Mouse (Mus musculus) intestine, embryonic 16.5 days (tissue): Measurements from ENCODE around the gene Gna11. TPM values are rescaled to one million over a fixed set of nuclear protein-coding genes. Genes with fewer than 3 reads are reported as not detected.

Source experiments
- ATAC-seq: fragments of 200-750 bp; cut with Nextera tagmentation; 2 replicates; pipeline ENCODE4 v1.8.0; 2017; ENCODE audit warnings: moderate TSS enrichment, moderate library complexity
- H3K27ac ChIP-seq: fragments of 300-500 bp; sonication (generic); 2 replicates; pipeline ENCODE4 v1.5.1; 2014; ENCODE audit warnings: mild to moderate bottlenecking, low read length
- H3K27me3 ChIP-seq: fragments of 300-500 bp; sonication (generic); replicated peaks from 2 replicates; pipeline ENCODE4 v1.6.1; 2014; ENCODE audit warnings: low read length, control low read depth, mixed read lengths; ENCODE audit not compliant: control insufficient read depth, insufficient read depth
- H3K36me3 ChIP-seq: fragments of 300-500 bp; sonication (generic); 2 replicates; pipeline ENCODE4 v1.6.1; 2014; ENCODE audit warnings: low read length, control low read depth; ENCODE audit not compliant: control insufficient read depth, insufficient read depth
- H3K4me1 ChIP-seq: fragments of 300-500 bp; sonication (generic); 2 replicates; pipeline ENCODE4 v1.6.1; 2014; ENCODE audit warnings: low read length, control low read depth, mixed read lengths; ENCODE audit not compliant: control insufficient read depth, insufficient read depth
- H3K4me2 ChIP-seq: fragments of 300-500 bp; sonication (generic); 2 replicates; pipeline ENCODE4 v1.6.1; 2014; ENCODE audit warnings: low read depth, low read length, control low read depth
- H3K4me3 ChIP-seq: fragments of 300-500 bp; sonication (generic); 2 replicates; pipeline ENCODE4 v1.5.1; 2014; ENCODE audit warnings: mild to moderate bottlenecking, low read length
- H3K9ac ChIP-seq: fragments of 300-500 bp; sonication (generic); 2 replicates; pipeline ENCODE4 v1.6.1; 2014; ENCODE audit warnings: low read depth, low read length
- H3K9me3 ChIP-seq: fragments of 300-500 bp; sonication (generic); 2 replicates; pipeline ENCODE4 v1.6.1; 2016; ENCODE audit warnings: low read length, control low read depth; ENCODE audit not compliant: control insufficient read depth
- WGBS: fragments of 180-500 bp; shearing (Covaris S2); extraction: QIAGEN DNeasy Blood & Tissue Kit; methylation state at CpG from one replicate; pipeline ENCODE4 v1.1.7; 2014; 5-methylcytosine and 5-hydroxymethylcytosine counted together
- polyA plus RNA-seq: library from polyadenylated mRNA; unstranded; fragments of >200 nt; fragmentation: Nextera tagmentation; extraction: Ambion mirVana; gene quantifications from 2 replicates; pipeline ENCODE4 v1.2.1, GENCODE M21; 2015

Gna11 gene
- polyA plus RNA-seq, 1 experiment from 2014 or later: 296 TPM

GRCm38 (mm10) chr10:81502658-81503057 is 42.3 kb downstream of the Gna11 start:
- no peak overlapping the region for H3K27ac ChIP-seq
- H3K36me3 ChIP-seq: no peaks in the 10 kb centered on the region
- H3K27me3 ChIP-seq: no peaks in the 10 kb centered on the region
- peak overlapping the region; percentile 69 for H3K9ac ChIP-seq
- WGBS: 9% methylated on average over 36 of the region's 36 CpGs
- peak overlapping the region; percentile 79 for H3K4me2 ChIP-seq
- no peaks in the 10 kb centered on the region for H3K9me3 ChIP-seq
- H3K4me1 ChIP-seq: peaks cover 11% of the 10 kb centered on the region; the same call in 1 of the 2 replicates
- peak overlapping the region; percentile 48 for H3K4me3 ChIP-seq
- peak; percentile 65 for ATAC-seq

- Histone ChIP-seq H3K4me1 (peaks cover 11% of the 10 kb centered on the region; the same call in 1 of the 2 replicates), H3K9ac (no peak overlapping the region), H3K4me2 (no peak overlapping the region), H3K27ac (no peak overlapping the region), H3K36me3 (no peaks in the 10 kb centered on the region), H3K27me3 (no peaks in the 10 kb centered on the region), H3K4me3 (no peak overlapping the region), H3K9me3 (no peaks in the 10 kb centered on the region)
- no peak for ATAC-seq
- WGBS: 82% methylated on average over 5 of the region's 5 CpGs
Measured at GRCm38 (mm10) chr10:81501863-81502262, 43.1 kb downstream of the Gna11 start.

DNA sequence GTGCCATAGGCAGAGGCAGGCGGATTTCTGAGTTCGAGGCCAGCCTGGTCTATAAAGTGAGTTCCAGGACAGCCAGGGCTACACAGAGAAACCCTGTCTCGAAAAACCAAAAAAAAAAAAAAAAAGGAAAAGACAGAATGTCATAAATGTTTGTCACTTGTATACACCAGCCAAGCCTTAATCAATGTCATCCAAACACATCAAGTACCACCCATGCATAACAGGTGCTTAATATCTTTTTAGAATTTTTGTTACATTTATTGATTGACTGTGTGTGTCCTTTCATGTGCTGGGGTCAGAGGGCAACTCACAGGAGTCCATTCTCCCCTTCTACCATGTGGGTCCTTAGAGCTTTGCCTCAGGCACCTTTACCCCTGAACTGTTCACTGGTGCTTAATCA is 45.0 kb downstream of the Gna11 start, which contains the start of gene S1pr4:
S1pr4 (minus strand) TSS at position 101 of the 400 bp plus-strand sequence.
- Histone ChIP-seq H3K4me3 (no peak within 1 kb of the TSS), H3K4me1 (peaks cover 16% of the 10 kb centered on the region), H3K9ac (peak within 1 kb of the TSS; percentile 29; the same call in 1 of the 2 replicates), H3K36me3 (no peaks in the 10 kb centered on the region), H3K4me2 (no peak within 1 kb of the TSS), H3K27me3 (no peaks in the 10 kb centered on the region), H3K9me3 (no peaks in the 10 kb centered on the region), H3K27ac (no peak within 1 kb of the TSS)
- WGBS: 86% methylated on average over 3 of the region's 3 CpGs
- ATAC-seq: no peak

- ATAC-seq: no peak
- H3K27me3 ChIP-seq: no peaks in the 10 kb centered on the region
- whole genome bisulfite sequencing: 71% methylated on average over 23 of the region's 23 CpGs
- H3K36me3 ChIP-seq: no peaks in the 10 kb centered on the region
- H3K9me3 ChIP-seq: no peaks in the 10 kb centered on the region
- no peak overlapping the region for H3K4me3 ChIP-seq
- H3K9ac ChIP-seq: peak overlapping the region; percentile 29; the same call in 1 of the 2 replicates
- no peak overlapping the region for H3K4me2 ChIP-seq
- H3K27ac ChIP-seq: no peak overlapping the region
- H3K4me1 ChIP-seq: peaks cover 21% of the 10 kb centered on the region
Measured at GRCm38 (mm10) chr10:81499250-81499901, 45.6 kb downstream of the Gna11 start.

- Histone ChIP-seq H3K27me3 (no peaks in the 10 kb centered on the region), H3K27ac (no peak overlapping the region), H3K36me3 (no peaks in the 10 kb centered on the region; the same call in 1 of the 2 replicates), H3K4me3 (no peak overlapping the region), H3K4me2 (no peak overlapping the region), H3K4me1 (peaks cover 28% of the 10 kb centered on the region), H3K9me3 (no peaks in the 10 kb centered on the region), H3K9ac (no peak overlapping the region)
- WGBS: 83% methylated on average over 38 of the region's 38 CpGs
- no peak for ATAC-seq
Measured at GRCm38 (mm10) chr10:81498316-81499249, 46.4 kb downstream of the Gna11 start.

GRCm38 (mm10) chr10:81497401-81498270 is 47.4 kb downstream of the Gna11 start:
- Histone ChIP-seq H3K4me2 (no peak overlapping the region), H3K9ac (no peak overlapping the region), H3K27me3 (no peaks in the 10 kb centered on the region), H3K4me1 (peaks cover 24% of the 10 kb centered on the region), H3K36me3 (peaks cover 5% of the 10 kb centered on the region), H3K27ac (no peak overlapping the region), H3K9me3 (no peaks in the 10 kb centered on the region), H3K4me3 (no peak overlapping the region)
- no peak for ATAC-seq
- WGBS: 82% methylated on average over 17 of the region's 17 CpGs

DNA sequence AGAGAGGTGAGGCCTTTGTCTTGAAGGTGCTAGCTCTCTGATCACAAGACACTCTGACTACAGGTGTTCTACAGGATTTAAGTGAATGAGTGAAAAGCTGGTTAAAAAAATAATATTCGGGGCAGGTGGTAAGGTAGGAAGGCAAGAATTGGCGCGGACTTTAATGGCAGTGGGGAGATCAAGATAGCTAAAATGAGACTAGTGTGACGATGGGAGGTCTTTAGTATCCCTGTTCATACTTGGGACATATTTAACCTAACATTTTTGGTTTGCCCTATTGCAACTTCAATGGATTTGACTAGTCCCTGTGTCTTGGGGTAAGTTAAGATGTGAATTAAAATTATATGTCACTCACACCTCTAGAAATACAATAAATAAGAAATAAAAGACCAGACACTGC is 48.0 kb downstream of the Gna11 start:
- H3K4me2 ChIP-seq: peak overlapping the region; percentile 44
- no peaks in the 10 kb centered on the region for H3K27me3 ChIP-seq
- peaks cover 24% of the 10 kb centered on the region for H3K4me1 ChIP-seq
- no peaks in the 10 kb centered on the region for H3K9me3 ChIP-seq
- H3K9ac ChIP-seq: 0 out of 2 replicates have a peak overlapping the region, but pooled peaks have one; percentile 26
- peak overlapping the region; percentile 85 for H3K4me3 ChIP-seq
- no peak for ATAC-seq
- 29% methylated on average over 4 of the region's 4 CpGs for WGBS
- H3K36me3 ChIP-seq: peaks cover 9% of the 10 kb centered on the region
- no peak overlapping the region for H3K27ac ChIP-seq

DNA sequence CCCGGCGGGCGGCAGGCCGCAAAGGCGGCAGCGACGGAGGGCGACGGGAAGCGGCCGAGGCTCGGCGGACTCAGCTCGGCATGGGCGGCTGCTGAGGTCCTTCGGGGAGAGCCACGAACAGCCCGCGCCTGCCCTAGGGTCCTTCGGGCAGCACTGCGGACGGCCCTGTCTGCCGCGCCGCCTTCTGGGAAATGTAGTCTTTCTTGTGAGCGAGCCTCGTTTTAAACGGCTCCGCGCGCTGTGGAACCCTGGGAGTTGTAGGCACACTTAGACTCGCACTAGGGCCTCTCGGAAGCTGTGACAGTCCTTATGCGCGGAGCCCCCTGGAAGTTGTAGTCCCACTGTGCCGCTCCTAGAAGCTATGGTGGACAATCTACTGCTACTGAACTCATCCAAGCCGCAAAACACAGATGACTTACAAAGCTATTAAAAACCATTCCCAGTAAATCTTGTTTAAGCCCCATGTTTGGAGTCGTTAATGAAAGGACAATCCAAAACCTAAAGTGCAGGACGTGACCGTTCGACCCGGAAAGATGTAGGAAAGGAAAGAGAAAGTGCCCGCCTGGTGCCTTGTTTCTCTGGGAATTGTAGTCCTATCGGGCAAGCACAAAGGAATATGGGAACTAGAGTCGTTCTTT is 48.6 kb downstream of the Gna11 start, which contains the start of gene Ncln:
Ncln (minus strand) TSS at position 129 of the 638 bp plus-strand sequence.
- under 1% methylated on average over 45 of the region's 45 CpGs for WGBS
- Histone ChIP-seq H3K4me1 (peaks cover 24% of the 10 kb centered on the region), H3K9ac (peak within 1 kb of the TSS; percentile 92), H3K27me3 (no peaks in the 10 kb centered on the region), H3K27ac (peak within 1 kb of the TSS; percentile 67), H3K4me2 (peak within 1 kb of the TSS; percentile 91), H3K9me3 (no peaks in the 10 kb centered on the region), H3K4me3 (peak within 1 kb of the TSS; percentile 85), H3K36me3 (peaks cover 15% of the 10 kb centered on the region)
- peak; percentile 97 for ATAC-seq
